Comparison of ENCODE assay signal across 15 mouse cellular contexts in the genomic region with DNA sequence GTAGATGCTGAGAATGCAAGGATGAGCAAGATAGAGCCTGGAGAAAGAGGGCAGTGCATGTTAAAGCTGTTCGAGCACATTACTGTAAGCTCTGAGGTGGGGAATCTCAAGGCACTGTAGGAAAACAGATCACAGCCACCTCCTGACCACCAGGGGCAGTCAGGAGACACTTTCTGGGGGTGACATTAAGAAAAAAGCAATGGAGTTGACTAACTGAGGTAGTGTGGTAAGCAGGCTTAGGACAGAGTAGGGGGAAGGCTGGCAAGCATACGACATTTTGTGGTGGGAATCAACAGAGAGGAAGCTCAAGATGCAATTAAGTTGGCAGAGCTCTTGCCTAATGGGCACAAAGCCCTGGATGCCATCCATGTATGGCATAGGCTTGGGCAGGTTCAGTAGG.
DNase-seq lines count a peak whose midpoint lies in the region; ATAC-seq and TF ChIP-seq lines count a peak whose summit lies in the region.
"Had no signal": no experiment of that assay in that cellular context is flagged by ENCODE, and none has a peak within 500 bp of the region (broad histone marks: within the 10 kb centered on the region; RNA-seq: fewer than 3 reads in every experiment).

No protein-coding gene starts in this region.

- H3K4me1 ChIP-seq in heart, adult 2 months (ENCODE audit: control insufficient read depth, insufficient read depth, low read length), result no peaks in the 10 kb centered on the region
- H3K4me1 ChIP-seq in lung, embryonic 14.5 days (ENCODE audit: insufficient read depth), result no peaks in the 10 kb centered on the region
- no peaks in the 10 kb centered on the region for H3K4me1 ChIP-seq in G1E (ENCODE audit: insufficient read depth, low read depth, low read length)
- no peaks in the 10 kb centered on the region for H3K4me1 ChIP-seq in thymus, adult 2 months (replicated peaks; ENCODE audit: control insufficient read depth, insufficient read depth, low read length)
- H3K4me1 ChIP-seq: embryonic facial prominence, embryonic 12.5 days; limb, embryonic 10.5 days; megakaryocyte, embryonic 14.5 days had no signal

- TF ChIP-seq CTCF in heart, adult 2 months (IDR thresholded peaks at IDR 0.05), result 0 out of 2 replicates have a peak, but pooled peaks have one; percentile 10
- TF ChIP-seq CTCF in lung, embryonic 14.5 days (IDR thresholded peaks at IDR 0.05; ENCODE audit: low read depth), result peak; percentile 34
- TF ChIP-seq CTCF in G1E (IDR thresholded peaks at IDR 0.05; ENCODE audit: low read depth, low read length), result no peak
- TF ChIP-seq CTCF in thymus, adult 2 months (IDR thresholded peaks at IDR 0.05; ENCODE audit: borderline replicate concordance, control insufficient read depth, extremely low read depth, insufficient read depth, low read length, poor library complexity), result no peak

- H3K27me3 ChIP-seq in heart, adult 2 months (ENCODE audit: control insufficient read depth, insufficient read depth, low read length), result no peaks in the 10 kb centered on the region
- H3K27me3 ChIP-seq in lung, embryonic 14.5 days (ENCODE audit: insufficient read depth, low read length), result no peaks in the 10 kb centered on the region
- H3K27me3 ChIP-seq in G1E (ENCODE audit: insufficient read depth, low read length), result no peaks in the 10 kb centered on the region
- no peaks in the 10 kb centered on the region for H3K27me3 ChIP-seq in thymus, adult 2 months (ENCODE audit: control insufficient read depth, insufficient read depth, low read length)
- H3K27me3 ChIP-seq: embryonic facial prominence, embryonic 12.5 days; megakaryocyte, embryonic 14.5 days had no signal

- H3K27ac ChIP-seq in heart, adult 2 months, result no peak overlapping the region
- no peak overlapping the region for H3K27ac ChIP-seq in lung, embryonic 14.5 days (ENCODE audit: low read depth)
- H3K27ac ChIP-seq in thymus, adult 2 months (ENCODE audit: control insufficient read depth, insufficient read depth, low read length), result no peak overlapping the region
- H3K27ac ChIP-seq: embryonic facial prominence, embryonic 12.5 days; limb, embryonic 10.5 days had no signal

- no peaks in the 10 kb centered on the region for H3K9me3 ChIP-seq in lung, embryonic 14.5 days (ENCODE audit: low read depth, low read length)
- H3K9me3 ChIP-seq in G1E (replicated peaks), result no peaks in the 10 kb centered on the region
- H3K9me3 ChIP-seq: embryonic facial prominence, embryonic 12.5 days; limb, embryonic 10.5 days had no signal

- no peaks in the 10 kb centered on the region for H3K36me3 ChIP-seq in heart, adult 2 months (ENCODE audit: control insufficient read depth, insufficient read depth, low read length)
- no peaks in the 10 kb centered on the region for H3K36me3 ChIP-seq in lung, embryonic 14.5 days (ENCODE audit: insufficient read depth)
- H3K36me3 ChIP-seq in G1E (replicated peaks), result no peaks in the 10 kb centered on the region
- H3K36me3 ChIP-seq in thymus, adult 2 months (ENCODE audit: control insufficient read depth, insufficient read depth, low read length), result no peaks in the 10 kb centered on the region
- H3K36me3 ChIP-seq: embryonic facial prominence, embryonic 12.5 days; limb, embryonic 10.5 days had no signal

- no peak for TF ChIP-seq EP300 in heart, adult 2 months (IDR thresholded peaks at IDR 0.05; ENCODE audit: insufficient read depth, low read depth, low read length)

- H3K79me2 ChIP-seq in heart, adult 2 months (replicated peaks; ENCODE audit: control insufficient read depth, insufficient read depth, low read length), result no peaks in the 10 kb centered on the region

- H3K4me3 ChIP-seq in heart, adult 2 months, result no peak overlapping the region
- no peak overlapping the region for H3K4me3 ChIP-seq in lung, embryonic 14.5 days (ENCODE audit: low read depth, low read length)
- no peak overlapping the region for H3K4me3 ChIP-seq in G1E (ENCODE audit: low read depth, low read length)
- H3K4me3 ChIP-seq in thymus, adult 2 months (ENCODE audit: control insufficient read depth, insufficient read depth, low read length), result no peak overlapping the region
- H3K4me3 ChIP-seq: embryonic facial prominence, embryonic 12.5 days; limb, embryonic 10.5 days; megakaryocyte, embryonic 14.5 days had no signal

- ATAC-seq in lung, embryonic 14.5 days (ENCODE audit: insufficient read depth), result no peak
- ATAC-seq in G1E (ENCODE audit: extremely low read depth, insufficient number of reproducible peaks, low FRiP score, poor library complexity, severe bottlenecking), result no peak
- peak; percentile 85 for ATAC-seq in megakaryocyte progenitor cell, adult 5-6 weeks (replicated peaks; ENCODE audit: poor library complexity)

- DNase-seq in heart, adult 2 months, result no peak
- DNase-seq in heart, adult 18-20 months, result no peak
- DNase-seq in lung, embryonic 14.5 days, result no peak
- DNase-seq in lung, adult 18-20 months, result no peak
- DNase-seq in G1E (ENCODE audit: low spot score), result peak; percentile 3
- no peak for DNase-seq in adrenal gland, adult 18-20 months (ENCODE audit: low spot score in 2 of 2)
- DNase-seq in thymus, adult 2 months, result no peak
- DNase-seq: adrenal gland, adult 2 months; cerebellum, postnatal 25 days; heart, postnatal 10 days; kidney, postnatal 10 days had no signal

- TF ChIP-seq POLR2A in heart, adult 2 months (IDR thresholded peaks at IDR 0.05; ENCODE audit: insufficient read depth, low read depth, low read length), result no peak
- no peak for TF ChIP-seq POLR2A in thymus, adult 2 months (IDR thresholded peaks at IDR 0.05; ENCODE audit: control insufficient read depth, extremely low read depth, insufficient read depth, low read length, poor library complexity)

- H3K4me2 ChIP-seq in lung, embryonic 14.5 days, result no peak overlapping the region
- H3K4me2 ChIP-seq: embryonic facial prominence, embryonic 12.5 days had no signal

- H3K9ac ChIP-seq in heart, adult 2 months (ENCODE audit: low read depth, low read length), result no peak overlapping the region
- no peak overlapping the region for H3K9ac ChIP-seq in lung, embryonic 14.5 days
- H3K9ac ChIP-seq: embryonic facial prominence, embryonic 12.5 days had no signal

- intact Hi-C loops in heart, adult 2 months (cut with DNase I), result no loop called here

- whole genome bisulfite sequencing in heart, adult 2 months, result 72% methylated on average over 2 of the region's 2 CpGs
- WGBS in lung, embryonic 14.5 days, result 78% methylated on average over 2 of the region's 2 CpGs
- WGBS in thymus, adult 2 months, result 88% methylated on average over 2 of the region's 2 CpGs

Comparison
In these comparisons a context has a peak if more than half of its experiments do, and no peak if none do; other contexts are left out.
1. CTCF ChIP-seq: peak in heart, adult 2 months (single experiment) and lung, embryonic 14.5 days (single experiment); none in G1E (single experiment) and thymus, adult 2 months (single experiment).